Mouse (Mus musculus) retina, postnatal 1 day (tissue): ENCODE data around the gene 1700023F06Rik.

Source experiments
- DNase-seq: peaks from one replicate; pipeline ENCODE4 v3.0.0-alpha.2; 2012

The 1700023F06Rik gene

GRCm38 (mm10) chr11:103158621-103159478 lies 49.5 kb downstream of the 1700023F06Rik start:
- DNase-seq = peak; percentile 94

GRCm38 (mm10) chr11:103149771-103150170 lies 58.6 kb downstream of the 1700023F06Rik start:
- no peak for DNase-seq
